Mouse (Mus musculus) olfactory bulb, adult 2 months (tissue): ENCODE measurements around the gene Tmsb15a.

Experiments used
- CTCF ChIP-seq: fragments of 200-500 bp; IDR thresholded peaks from 2 replicates; pipeline ENCODE4 v1.5.1; 2012; ENCODE audit warnings: low read depth, mild to moderate bottlenecking, low read length, moderate library complexity; ENCODE audit not compliant: insufficient read depth
- POLR2A ChIP-seq: fragments of 200-500 bp; IDR thresholded peaks from 2 replicates; pipeline ENCODE4 v1.6.1; 2012; ENCODE audit warnings: mild to moderate bottlenecking, low read depth, low read length, moderate library complexity; ENCODE audit not compliant: insufficient read depth

GRCm38 (mm10) chrX:135752832-135753231, 27.8 kb upstream of the Tmsb15a start:
- TF ChIP-seq CTCF (no peak), POLR2A (no peak)
